Mouse (Mus musculus): ENCODE measurements at regions not wholly inside any gene's neighbourhood (a gene's known extent, or its start where the extent isn't known, plus 50 kb on each side); places are given as distances from the start of the nearest gene placed in this dataset.
"Not testable (repeated sequence)": the region's sequence is repeated elsewhere in the genome, so short reads cannot be mapped to it uniquely, and the experiment has no call there.

- CTCF ChIA-PET = no interaction called here
Measured at GRCm38 (mm10) chr12:117379103-117379850, 137.0 kb upstream of the Rapgef5 start.

GRCm38 (mm10) chr12:117380836-117381235, 135.4 kb upstream of the Rapgef5 start:
- CTCF ChIA-PET = no interaction called here

- CTCF ChIA-PET = not testable (repeated sequence)
Measured at GRCm38 (mm10) chr12:117382727-117383126, 133.6 kb upstream of the Rapgef5 start.

- CTCF ChIA-PET = interaction anchor here (0.7 kb wide), 2 partner anchors 11 to 1562 kb away, joined by 3 to 5 read pairs; no protein-coding TSS in a partner anchor
Measured at GRCm38 (mm10) chr12:117385072-117385666, 131.1 kb upstream of the Rapgef5 start.

GRCm38 (mm10) chr12:117385697-117386096, 130.6 kb upstream of the Rapgef5 start:
- CTCF ChIA-PET = interaction anchor here (0.7 kb wide), 2 partner anchors 11 to 1561 kb away, joined by 3 to 5 read pairs; no protein-coding TSS in a partner anchor

- CTCF ChIA-PET = interaction anchor here (0.8 to 1.0 kb wide), 2 partner anchors 163 to 466 kb away, joined by 3 read pairs; no protein-coding TSS in a partner anchor
Measured at GRCm38 (mm10) chr12:117386957-117387356, 129.3 kb upstream of the Rapgef5 start.

- CTCF ChIA-PET = no interaction called here
Measured at GRCm38 (mm10) chr12:117389516-117390347, 126.5 kb upstream of the Rapgef5 start.

- CTCF ChIA-PET = no interaction called here
Measured at GRCm38 (mm10) chr12:117397512-117397911, 118.8 kb upstream of the Rapgef5 start.

- CTCF ChIA-PET = interaction anchor here (0.7 to 0.8 kb wide), 3 partner anchors 361 to 417 kb away, joined by 3 to 4 read pairs (median 3); no protein-coding TSS in a partner anchor
Measured at GRCm38 (mm10) chr12:117403513-117404156, 112.6 kb upstream of the Rapgef5 start.

- CTCF ChIA-PET = interaction anchor here (0.7 kb wide), 2 partner anchors 360 to 595 kb away, joined by 3 read pairs; no protein-coding TSS in a partner anchor
Measured at GRCm38 (mm10) chr12:117404157-117404752, 112.0 kb upstream of the Rapgef5 start.

- CTCF ChIA-PET = no interaction called here
Measured at GRCm38 (mm10) chr12:117406832-117407231, 109.4 kb upstream of the Rapgef5 start.

GRCm38 (mm10) chr12:117410604-117411003, 105.7 kb upstream of the Rapgef5 start:
- CTCF ChIA-PET = interaction anchor here (0.6 kb wide), 1 partner anchor 19 kb away, joined by 5 read pairs; no protein-coding TSS in a partner anchor

GRCm38 (mm10) chr12:117412257-117412656, 104.0 kb upstream of the Rapgef5 start:
- CTCF ChIA-PET = no interaction called here

- CTCF ChIA-PET = no interaction called here
Measured at GRCm38 (mm10) chr12:117412779-117413505, 103.3 kb upstream of the Rapgef5 start.

- CTCF ChIA-PET = no interaction called here
Measured at GRCm38 (mm10) chr12:117414020-117414419, 102.3 kb upstream of the Rapgef5 start.

- CTCF ChIA-PET = no interaction called here
Measured at GRCm38 (mm10) chr12:117415146-117415545, 101.1 kb upstream of the Rapgef5 start.

GRCm38 (mm10) chr12:117417991-117418390, 98.3 kb upstream of the Rapgef5 start:
- CTCF ChIA-PET = no interaction called here

- CTCF ChIA-PET = interaction anchor here (0.7 kb wide), 1 partner anchor 352 kb away, joined by 8 read pairs; no protein-coding TSS in a partner anchor
Measured at GRCm38 (mm10) chr12:117422315-117422978, 93.8 kb upstream of the Rapgef5 start.

GRCm38 (mm10) chr12:117425363-117426031, 90.8 kb upstream of the Rapgef5 start:
- CTCF ChIA-PET = interaction anchor here (0.6 kb wide), 2 partner anchors 10 to 339 kb away, joined by 4 to 10 read pairs; no protein-coding TSS in a partner anchor
